Mouse (Mus musculus) midbrain, postnatal 0 days (tissue): Measurements from ENCODE around the gene Eaf2. TPM values are rescaled to one million over a fixed set of nuclear protein-coding genes. Genes with fewer than 3 reads are reported as not detected.

ENCODE experiments used
- ATAC-seq: fragments of 200-750 bp; cut with Nextera tagmentation; 2 replicates; pipeline ENCODE4 v1.8.0; 2017; ENCODE audit warnings: moderate number of reproducible peaks, mild to moderate bottlenecking, moderate TSS enrichment, moderate library complexity; ENCODE audit not compliant: low FRiP score
- DNase-seq: peaks from one replicate; pipeline ENCODE4 v3.0.0-alpha.2; 2015; ENCODE audit warnings: low spot score
- H3K27ac ChIP-seq: fragments of 300-500 bp; sonication (generic); 2 replicates; pipeline ENCODE4 v1.5.1; 2014; ENCODE audit warnings: low read depth, mild to moderate bottlenecking, low read length, mixed read lengths
- H3K27me3 ChIP-seq: fragments of 300-500 bp; sonication (generic); 2 replicates; pipeline ENCODE4 v1.6.1; 2014; ENCODE audit warnings: low read length, control low read depth, mixed read lengths; ENCODE audit not compliant: insufficient read depth
- H3K36me3 ChIP-seq: fragments of 300-500 bp; sonication (generic); 2 replicates; pipeline ENCODE4 v1.6.1; 2014; ENCODE audit warnings: low read length, control low read depth, mixed read lengths; ENCODE audit not compliant: insufficient read depth
- H3K4me1 ChIP-seq: fragments of 300-500 bp; sonication (generic); 2 replicates; pipeline ENCODE4 v1.6.1; 2014; ENCODE audit warnings: mild to moderate bottlenecking, control low read depth, antibody characterized with exemption, low read length, mixed read lengths; ENCODE audit not compliant: insufficient read depth
- H3K4me2 ChIP-seq: fragments of 300-500 bp; sonication (generic); 2 replicates; pipeline ENCODE4 v1.6.1; 2014; ENCODE audit warnings: low read depth, mild to moderate bottlenecking, low read length, mixed read lengths; ENCODE audit not compliant: poor library complexity, severe bottlenecking
- H3K4me3 ChIP-seq: fragments of 300-500 bp; sonication (generic); 2 replicates; pipeline ENCODE4 v1.5.1; 2014; ENCODE audit warnings: low read depth, mild to moderate bottlenecking, low read length, moderate library complexity
- H3K9ac ChIP-seq: fragments of 300-500 bp; sonication (generic); replicated peaks from 2 replicates; pipeline ENCODE4 v1.6.1; 2014; ENCODE audit warnings: mild to moderate bottlenecking, low read length, moderate library complexity, mixed read lengths; ENCODE audit not compliant: poor library complexity, severe bottlenecking
- H3K9me3 ChIP-seq: fragments of 300-500 bp; sonication (generic); 2 replicates; pipeline ENCODE4 v1.6.1; 2016; ENCODE audit warnings: low read length, control low read depth
- CTCF ChIP-seq: IDR thresholded peaks from 2 replicates; pipeline ENCODE4 v1.5.1; 2016; ENCODE audit warnings: antibody characterized with exemption, mild to moderate bottlenecking
- WGBS: fragments of 180-500 bp; shearing (Covaris S2); extraction: QIAGEN DNeasy Blood & Tissue Kit; methylation state at CpG from one replicate; pipeline ENCODE4 v1.1.7; 2014; 5-methylcytosine and 5-hydroxymethylcytosine counted together
- microRNA-seq: library from miRNA; unstranded; fragments of <30 nt; microRNA quantifications from one replicate; pipeline ENCODE4, GENCODE M21; 2016; ENCODE audit warnings: borderline number of aligned reads
- polyA plus RNA-seq: library from polyadenylated mRNA; unstranded; fragments of >200 nt; fragmentation: Nextera tagmentation; extraction: Ambion mirVana; gene quantifications from 2 replicates; pipeline ENCODE4 v1.2.1, GENCODE M21; 2015
- total RNA-seq: library from RNA; depleted of rRNA; stranded (reverse); fragments of >200 nt; gene quantifications from 2 replicates; pipeline ENCODE4 v1.2.3, GENCODE M21; 2014; rRNA removed

The Eaf2 gene
- total and polyA plus RNA-seq, 2 experiments from 2014 or later = 1.0 to 1.3 TPM

GRCm38 (mm10) chr16:36747767-36748166 lies 127.0 kb downstream of the Eaf2 start:
- Histone ChIP-seq H3K9me3 (no peaks in the 10 kb centered on the region), H3K27ac (no peak overlapping the region), H3K4me2 (no peak overlapping the region), H3K27me3 (no peaks in the 10 kb centered on the region), H3K9ac (no peak overlapping the region), H3K36me3 (no peaks in the 10 kb centered on the region), H3K4me3 (no peak overlapping the region), H3K4me1 (no peaks in the 10 kb centered on the region)
- DNase-seq = no peak
- no peak for ATAC-seq
- 85% methylated on average over 2 of the region's 2 CpGs for WGBS
- no peak for TF ChIP-seq CTCF

GRCm38 (mm10) chr16:36747068-36747467 lies 127.7 kb downstream of the Eaf2 start:
- no peak overlapping the region for H3K9ac ChIP-seq
- H3K4me2 ChIP-seq = no peak overlapping the region
- no peak for TF ChIP-seq CTCF
- H3K9me3 ChIP-seq = no peaks in the 10 kb centered on the region
- WGBS = 88% methylated on average over 4 of the region's 4 CpGs
- H3K27me3 ChIP-seq = no peaks in the 10 kb centered on the region
- H3K4me3 ChIP-seq = no peak overlapping the region
- no peak for ATAC-seq
- no peak overlapping the region for H3K27ac ChIP-seq
- no peaks in the 10 kb centered on the region for H3K4me1 ChIP-seq
- DNase-seq = no peak
- H3K36me3 ChIP-seq = no peaks in the 10 kb centered on the region

GRCm38 (mm10) chr16:36743580-36743979 lies 131.2 kb downstream of the Eaf2 start:
- no peak for TF ChIP-seq CTCF
- no peak for ATAC-seq
- no peak for DNase-seq
- Histone ChIP-seq H3K4me3 (no peak overlapping the region), H3K9ac (no peak overlapping the region), H3K9me3 (no peaks in the 10 kb centered on the region), H3K27ac (no peak overlapping the region), H3K4me1 (no peaks in the 10 kb centered on the region), H3K4me2 (no peak overlapping the region), H3K27me3 (no peaks in the 10 kb centered on the region), H3K36me3 (no peaks in the 10 kb centered on the region)
- WGBS = 92% methylated on average over 8 of the region's 8 CpGs

Small RNA genes lying within 50 kb of the gene (microRNA-seq; reads per million reads assigned to microRNA genes)
- not detected for gene Gm22617

Other genes with a start within 250 kb of the Eaf2 start
- gene Cd86, start 208.9 kb downstream of the Eaf2 start, total RNA-seq = 1.7 and 3.0 TPM in 2 replicates
- gene Cd86, start 208.9 kb downstream of the Eaf2 start, polyA plus RNA-seq = 1.9 and 2.3 TPM in 2 replicates
- 0.52 and 0.93 TPM in 2 replicates for gene Ildr1, start 181.0 kb downstream of the Eaf2 start, total RNA-seq
- gene Ildr1, start 181.0 kb downstream of the Eaf2 start, polyA plus RNA-seq = 1.1 and 1.2 TPM in 2 replicates
- 21.1 and 24.8 TPM in 2 replicates for gene Slc15a2, start 90.0 kb downstream of the Eaf2 start, total RNA-seq
- gene Slc15a2, start 90.0 kb downstream of the Eaf2 start, polyA plus RNA-seq = 19.7 and 23.8 TPM in 2 replicates
- 16.7 and 20.5 TPM in 2 replicates for gene Iqcb1, start 46.6 kb downstream of the Eaf2 start, total RNA-seq
- gene Iqcb1, start 46.6 kb downstream of the Eaf2 start, polyA plus RNA-seq = 63.8 and 70.0 TPM in 2 replicates
- 41.3 and 70.4 TPM in 2 replicates for gene Golgb1, start 137 bp upstream of the Eaf2 start, total RNA-seq
- gene Golgb1, start 137 bp upstream of the Eaf2 start, polyA plus RNA-seq = 84.1 and 101 TPM in 2 replicates
- gene Hcls1, start 60.0 kb upstream of the Eaf2 start, total RNA-seq = 2.2 and 2.4 TPM in 2 replicates
- 2.3 and 2.4 TPM in 2 replicates for gene Hcls1, start 60.0 kb upstream of the Eaf2 start, polyA plus RNA-seq
- 0.19 and 0.44 TPM in 2 replicates for gene Fbxo40, start 115.5 kb upstream of the Eaf2 start, total RNA-seq
- gene Fbxo40, start 115.5 kb upstream of the Eaf2 start, polyA plus RNA-seq = 0.02 TPM in 1 of 2 replicates, not detected in the other
- gene Polq, start 136.8 kb upstream of the Eaf2 start, total RNA-seq = 1.0 and 3.1 TPM in 2 replicates
- 0.99 and 1.5 TPM in 2 replicates for gene Polq, start 136.8 kb upstream of the Eaf2 start, polyA plus RNA-seq